Mouse (Mus musculus) adrenal gland, adult (tissue): ENCODE measurements around the gene Ppp2r2c.

Source experiments
- DNase-seq, 2 experiments: peaks; one replicate each; pipeline ENCODE4 v3.0.0; 2022 to 2023; ENCODE audit warnings: low spot score in 1 of 2; ENCODE audit not compliant: inconsistent age in 2 of 2

The Ppp2r2c gene

GRCm38 (mm10) chr5:36977809-36978208, 109.5 kb downstream of the Ppp2r2c start:
- no peak for DNase-seq

DNA sequence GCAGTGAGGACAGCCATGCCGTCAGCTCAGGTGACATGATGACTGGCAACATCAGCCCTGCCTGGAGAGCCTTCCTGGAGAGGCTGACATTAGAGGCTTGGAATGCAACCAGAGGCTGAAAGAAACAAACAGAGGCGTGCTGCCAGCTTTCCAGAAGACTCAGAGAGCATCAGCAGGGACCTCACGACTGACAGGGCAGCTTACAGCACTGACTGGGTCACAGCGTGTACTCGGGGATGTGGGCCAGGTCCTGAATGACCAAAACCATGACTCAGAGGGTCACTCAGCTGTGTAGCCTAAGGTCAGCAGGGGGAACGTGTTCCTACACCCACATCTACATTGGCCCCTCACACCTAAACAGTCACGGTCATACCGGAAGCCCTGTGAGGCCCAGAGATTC, 110.7 kb downstream of the Ppp2r2c start:
- peak; percentile 78 to 82 for DNase-seq

DNA sequence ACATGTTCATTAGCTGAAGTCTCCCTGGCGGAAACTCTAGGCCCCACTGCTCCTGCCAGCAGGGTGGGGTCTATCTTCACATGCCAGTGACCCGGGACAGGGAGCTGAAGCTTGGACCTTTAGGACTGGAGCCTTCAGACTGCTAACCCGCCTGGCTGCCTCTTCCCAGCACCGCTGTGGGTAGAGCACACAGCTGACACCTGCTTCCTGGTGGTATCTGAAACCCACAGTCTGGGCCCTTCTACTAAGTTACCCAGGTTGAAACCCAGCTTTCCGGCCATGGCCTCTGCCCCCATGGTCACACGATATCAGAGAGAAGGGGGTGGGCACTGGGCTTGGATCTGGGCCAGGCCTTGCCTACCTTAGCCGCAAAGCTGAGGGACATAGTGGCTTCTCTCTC, 111.3 kb downstream of the Ppp2r2c start:
- no peak for DNase-seq

GRCm38 (mm10) chr5:36982271-36982670, 114.0 kb downstream of the Ppp2r2c start:
- peak in 1 of 2 experiments; percentile 73 for DNase-seq

DNA sequence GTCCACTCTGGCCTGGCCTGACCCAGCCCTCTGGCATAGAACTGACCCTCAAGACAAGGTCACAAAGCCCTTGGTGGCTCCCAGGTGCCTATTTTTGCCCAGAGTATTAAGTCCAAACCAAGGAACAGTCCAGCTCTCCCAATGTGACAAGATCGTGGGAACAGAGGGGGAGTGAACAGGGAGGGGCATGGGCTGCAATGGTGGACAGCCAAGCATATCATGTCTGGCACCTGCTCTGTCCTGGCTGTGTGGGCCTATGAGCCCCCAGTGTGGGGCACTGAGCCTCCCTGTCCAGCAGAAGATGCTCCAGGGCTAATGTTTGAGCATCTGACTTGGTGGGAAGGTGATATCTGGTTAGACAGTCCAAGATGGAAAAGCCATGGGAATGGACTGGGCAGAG, 118.3 kb downstream of the Ppp2r2c start:
- DNase-seq: no peak

- no peak for DNase-seq
These were observed 119.9 kb downstream of the Ppp2r2c start for GRCm38 (mm10) chr5:36988124-36988780.

DNA sequence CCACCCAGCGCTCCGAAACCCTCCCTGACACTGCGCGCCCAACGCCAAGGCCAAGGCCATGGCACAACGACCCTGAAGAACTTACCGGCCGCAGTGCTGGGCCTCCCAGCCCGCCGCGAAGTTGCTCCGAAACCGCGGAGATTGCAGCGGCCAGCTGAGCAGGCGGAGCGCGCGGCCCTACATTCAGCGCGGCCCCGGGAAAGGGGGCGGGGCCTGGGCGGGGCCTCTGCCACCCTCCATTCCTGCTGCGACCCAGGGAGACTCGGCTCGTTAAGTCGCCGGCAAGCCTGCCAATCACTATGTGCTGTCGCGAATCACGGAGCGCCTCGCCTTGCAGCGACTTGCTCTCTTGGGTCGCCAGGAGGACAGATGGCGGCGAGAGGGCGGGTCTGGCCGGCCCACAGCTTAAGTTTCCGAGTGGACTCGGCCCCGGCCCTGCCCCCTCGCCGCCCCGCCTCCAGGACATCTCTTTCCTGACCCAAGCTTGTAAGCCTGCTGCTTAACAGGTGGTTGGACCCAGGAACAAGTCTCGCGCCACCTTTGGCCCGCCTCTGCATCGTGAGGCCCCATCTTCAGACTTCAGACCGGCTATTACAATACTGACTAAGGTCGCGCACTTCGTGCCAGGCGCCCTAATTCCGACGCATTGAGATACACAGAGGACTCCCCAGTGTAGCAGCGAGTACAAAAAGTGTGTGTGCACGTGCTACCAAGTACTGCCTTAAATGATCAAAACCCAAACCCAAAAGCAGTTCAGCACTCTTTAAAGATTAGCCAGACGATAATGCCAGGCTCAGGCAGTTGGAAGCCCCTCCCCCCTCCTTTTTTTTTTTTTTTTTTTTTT, 120.7 kb downstream of the Ppp2r2c start, which contains the start of gene Wfs1:
TSS of gene Wfs1 (minus strand) at position 425 of the 844 bp plus-strand sequence.
- DNase-seq: peak; percentile 99

GRCm38 (mm10) chr5:36989625-36989977, 121.3 kb downstream of the Ppp2r2c start:
- DNase-seq: peak in 1 of 2 experiments; percentile 38

GRCm38 (mm10) chr5:36990196-36990595, 121.9 kb downstream of the Ppp2r2c start:
- no peak for DNase-seq

DNA sequence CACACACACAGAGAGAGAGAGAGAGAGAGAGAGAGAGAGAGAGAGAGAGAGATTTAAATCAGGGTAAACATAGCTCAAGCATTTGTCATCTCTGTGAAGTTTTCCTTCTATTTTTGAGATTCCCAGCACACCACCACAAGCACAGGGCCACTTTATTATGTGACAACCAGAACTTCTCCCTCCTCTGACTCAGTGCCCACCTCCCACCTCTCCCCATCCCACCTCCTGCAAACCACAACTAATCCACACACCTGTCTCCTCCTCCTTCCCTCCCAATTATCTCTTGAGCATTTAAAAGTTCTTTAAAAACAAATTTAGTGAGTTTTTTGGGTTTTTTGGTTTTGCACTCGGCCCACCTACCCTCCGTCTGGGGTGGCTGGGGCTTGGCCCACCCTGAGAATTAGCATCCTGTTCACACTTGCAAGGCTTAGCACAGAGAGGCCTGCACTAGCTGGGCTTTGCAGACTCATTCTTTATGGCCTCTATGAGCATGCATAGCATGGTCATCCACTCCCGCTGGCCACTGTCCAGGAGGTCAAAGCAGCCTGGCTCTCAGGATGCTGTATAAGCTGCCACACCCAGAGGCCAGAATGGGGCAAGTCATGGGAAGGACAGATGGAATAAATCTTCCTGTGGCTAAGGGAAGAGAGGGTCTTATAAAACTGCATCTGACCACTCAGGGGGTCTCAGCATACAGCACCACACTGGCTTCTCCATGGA, 122.5 kb downstream of the Ppp2r2c start:
- DNase-seq: no peak

DNA sequence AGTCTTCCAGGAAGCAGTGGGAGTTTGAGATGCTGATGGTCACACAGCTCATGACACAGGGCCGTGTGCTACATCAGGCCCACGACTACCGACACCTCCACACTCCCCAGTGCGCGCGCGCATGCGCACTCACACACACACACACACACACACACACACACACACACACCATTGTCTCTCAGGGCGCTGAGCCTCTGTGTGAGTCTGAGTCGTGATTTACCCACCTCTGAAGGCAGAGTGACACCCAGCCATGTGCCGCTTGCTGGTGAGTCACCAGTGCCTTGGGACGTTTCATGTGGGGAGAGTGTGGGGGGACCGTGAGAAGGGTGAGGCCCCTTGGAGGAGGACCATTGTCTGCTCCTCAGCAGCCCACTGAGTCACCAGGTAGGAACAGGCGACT, 128.1 kb downstream of the Ppp2r2c start:
- no peak for DNase-seq

DNA sequence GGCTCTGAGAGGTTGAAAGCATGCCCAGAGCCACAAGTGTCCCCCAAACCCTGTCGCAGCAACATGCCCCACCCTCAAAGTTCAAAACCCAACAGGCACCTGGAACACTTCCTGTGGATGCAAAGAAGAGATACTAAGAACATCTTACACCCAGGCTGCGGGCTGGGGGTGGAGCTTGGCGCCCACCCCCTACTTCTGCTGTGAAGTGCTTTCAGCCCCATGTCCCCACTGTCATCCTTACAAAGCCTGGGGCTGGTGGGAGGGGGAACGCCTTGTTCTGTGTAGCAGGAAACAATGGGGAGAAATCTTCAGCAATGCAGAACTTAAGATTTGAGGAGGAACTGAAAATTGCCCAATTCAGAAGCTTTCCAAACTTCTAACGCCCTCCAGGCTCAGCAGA, 129.7 kb downstream of the Ppp2r2c start:
- DNase-seq: no peak

- DNase-seq: no peak
These were observed 132.7 kb downstream of the Ppp2r2c start for GRCm38 (mm10) chr5:37001002-37001401.

- DNase-seq: peak; percentile 63 to 91
These were observed 133.7 kb downstream of the Ppp2r2c start for GRCm38 (mm10) chr5:37002001-37002400.
